Mouse (Mus musculus) heart, adult 11 months (tissue): Measurements from ENCODE around the gene Ndufb3.

Experiments used
- DNase-seq: peaks from one replicate; pipeline ENCODE4 v3.0.0; 2022

Gene Ndufb3

DNA sequence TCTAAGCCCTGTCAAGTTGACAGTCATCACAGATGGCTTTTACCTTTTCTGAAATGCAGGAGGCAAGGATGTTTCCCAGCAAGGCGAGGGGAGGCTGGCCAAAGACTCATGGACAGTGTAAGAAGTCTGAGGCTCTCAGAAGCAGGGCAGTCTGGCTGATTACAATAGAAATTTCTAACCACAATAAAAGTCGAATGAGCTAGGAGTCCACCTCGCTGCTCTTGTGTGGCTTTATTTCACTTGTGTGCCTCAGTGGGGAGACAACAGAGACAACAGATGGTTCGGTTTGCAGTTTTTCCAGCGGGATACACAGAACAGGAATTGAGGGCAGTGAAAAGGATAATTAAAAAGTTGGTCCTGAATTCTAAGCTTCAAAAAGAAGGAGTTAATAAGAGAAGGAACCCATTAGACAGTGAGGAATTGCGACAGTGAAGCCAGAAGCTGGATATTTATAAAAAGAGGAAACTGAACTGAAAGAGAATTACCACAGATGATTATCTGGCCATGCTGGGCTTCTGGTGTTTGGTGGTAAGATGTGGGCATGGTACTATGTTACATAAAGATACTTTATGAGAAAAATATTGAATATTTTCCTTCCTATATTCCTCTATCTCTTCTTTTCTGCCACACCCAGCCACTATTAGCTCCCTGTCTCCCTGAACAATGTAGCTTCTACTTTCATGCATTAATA, 31.9 kb downstream of the Ndufb3 start:
- DNase-seq = no peak

DNA sequence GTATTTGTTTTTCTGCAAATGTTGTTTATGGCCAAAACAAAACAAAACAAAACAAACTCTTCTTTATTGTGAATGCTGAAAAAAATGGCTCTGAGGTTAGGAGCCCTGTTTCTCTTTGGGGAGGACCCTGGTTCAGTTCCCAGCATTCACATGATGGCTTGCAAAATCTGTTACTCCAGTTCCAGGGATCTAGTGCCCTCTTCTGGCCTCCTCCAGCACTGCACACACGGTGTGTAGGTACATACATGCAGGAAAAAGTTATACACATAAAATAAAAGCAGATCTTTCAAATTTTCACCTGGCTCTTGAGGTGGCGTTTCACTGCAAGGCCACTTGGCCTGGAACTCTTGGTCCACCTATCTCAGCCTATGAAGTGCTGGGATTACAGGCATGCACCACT, 32.6 kb downstream of the Ndufb3 start:
- no peak for DNase-seq

DNA sequence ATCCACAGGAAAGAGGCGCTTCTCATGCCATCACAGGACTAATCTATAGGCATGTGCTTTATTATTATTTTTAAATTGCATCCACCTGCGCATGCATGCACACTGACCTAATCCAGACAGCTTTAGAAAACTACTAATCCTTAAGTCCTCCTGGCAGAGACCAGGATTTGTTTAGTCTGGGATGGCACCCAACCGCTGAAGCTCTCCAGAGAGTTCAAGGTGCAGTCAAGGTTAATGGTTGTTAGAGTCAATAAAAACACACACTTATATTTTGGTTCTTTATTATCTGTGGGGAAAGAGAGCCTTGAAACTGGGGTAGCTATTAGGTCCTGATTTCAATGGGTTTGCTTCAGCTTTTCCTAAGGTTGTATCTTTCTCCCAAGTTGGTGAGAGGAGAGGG, 35.1 kb downstream of the Ndufb3 start:
- no peak for DNase-seq

DNA sequence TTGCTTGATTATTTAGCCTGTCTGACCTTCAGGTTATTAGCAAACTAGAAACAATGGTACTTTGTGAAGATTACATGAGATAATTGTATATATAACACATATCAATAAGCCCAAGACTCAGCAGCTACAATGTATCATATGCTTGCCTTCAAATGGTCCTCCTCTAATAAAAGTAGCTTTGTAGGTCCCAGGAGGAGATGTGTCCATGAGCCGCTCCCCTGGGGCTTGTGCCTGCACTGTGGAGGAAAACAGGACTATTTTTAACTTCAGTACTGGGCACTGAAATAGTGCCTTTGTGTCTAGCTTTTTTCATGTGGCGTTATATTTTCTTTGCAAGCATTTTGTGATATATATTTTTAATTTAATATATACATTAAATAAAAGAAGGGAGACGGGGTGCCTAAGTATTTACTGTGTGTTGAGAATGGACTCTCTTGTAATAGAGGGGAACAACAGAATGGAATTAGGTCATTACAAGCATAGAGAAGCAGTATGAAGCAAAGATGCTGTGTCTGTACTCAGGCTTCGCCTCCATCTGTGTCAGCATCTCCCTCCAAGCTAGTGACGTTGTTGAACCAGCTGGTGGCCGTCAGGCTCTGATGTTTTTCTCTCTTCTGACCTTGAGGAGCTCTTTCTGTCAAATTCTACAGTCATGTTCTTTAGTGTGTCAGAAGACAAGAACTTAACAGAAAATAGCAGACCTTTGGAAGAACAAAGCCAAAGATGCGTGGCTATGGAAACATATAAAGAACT, 36.0 kb downstream of the Ndufb3 start:
- DNase-seq = peak; percentile 91

DNA sequence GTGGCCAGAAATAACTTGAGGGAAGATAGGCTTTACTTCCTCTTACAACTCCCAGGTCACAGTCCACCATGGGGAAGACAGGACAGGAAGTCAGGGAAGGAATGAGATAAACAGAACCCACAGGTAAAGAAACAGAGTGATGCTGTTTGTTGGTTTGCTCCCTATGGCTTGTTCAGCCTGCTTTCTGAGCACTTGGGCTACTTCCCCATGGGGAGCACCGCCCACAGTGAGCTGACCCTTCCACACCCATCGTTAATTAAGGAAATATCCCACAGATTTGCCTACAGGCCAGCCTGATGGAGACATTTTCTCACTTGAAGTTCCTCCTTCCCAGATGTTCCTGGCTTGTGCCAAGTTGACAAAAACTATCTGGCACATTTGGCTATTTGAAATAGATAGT, 42.7 kb downstream of the Ndufb3 start:
- peak; percentile 43 for DNase-seq
